Mouse (Mus musculus) left cerebral cortex, adult 8-10 months (tissue): ENCODE measurements around the gene Pknox1. TPM values are rescaled to one million over a fixed set of nuclear protein-coding genes. Genes with fewer than 3 reads are reported as not detected.

Experiments
- DNase-seq, 2 experiments: peaks; one replicate each; pipeline ENCODE4 v3.0.0; 2022; ENCODE audit warnings: low spot score in 2 of 2
- microRNA-seq, 2 experiments: library from miRNA; unstranded; fragments of <30 nt; microRNA quantifications; one replicate each; pipeline ENCODE4 v1.2.0; 2022
- total RNA-seq, 4 experiments: library from RNA; stranded (reverse); gene quantifications; 2 replicates each; pipeline ENCODE4 v1.2.4; 2022

Gene Pknox1
- total RNA-seq, 4 experiments from 2014 or later = 14.0 to 18.8 (median 15.4) TPM

DNA sequence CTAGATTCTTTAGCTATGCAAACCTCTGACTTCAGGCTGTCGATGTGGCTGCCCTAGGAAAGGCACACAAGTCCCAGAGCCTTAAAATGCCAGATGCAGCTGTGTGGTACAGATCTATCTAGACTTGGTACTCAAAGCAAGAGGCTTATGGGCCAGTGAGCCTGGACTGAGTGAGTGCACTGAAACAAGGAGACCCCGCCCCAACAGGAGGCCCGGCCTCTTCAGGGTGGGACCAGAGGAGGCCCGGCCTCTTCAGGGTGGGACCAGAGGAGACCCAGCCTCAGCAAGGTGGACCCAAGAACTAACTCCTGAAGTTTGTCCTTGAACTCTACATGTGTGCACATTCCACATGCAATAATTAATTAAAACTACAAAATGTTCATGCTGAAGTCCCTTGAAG, 78.4 kb downstream of the Pknox1 start:
- DNase-seq = no peak

- no peak for DNase-seq
These were observed 81.9 kb downstream of the Pknox1 start for GRCm38 (mm10) chr17:31646199-31647002.

DNA sequence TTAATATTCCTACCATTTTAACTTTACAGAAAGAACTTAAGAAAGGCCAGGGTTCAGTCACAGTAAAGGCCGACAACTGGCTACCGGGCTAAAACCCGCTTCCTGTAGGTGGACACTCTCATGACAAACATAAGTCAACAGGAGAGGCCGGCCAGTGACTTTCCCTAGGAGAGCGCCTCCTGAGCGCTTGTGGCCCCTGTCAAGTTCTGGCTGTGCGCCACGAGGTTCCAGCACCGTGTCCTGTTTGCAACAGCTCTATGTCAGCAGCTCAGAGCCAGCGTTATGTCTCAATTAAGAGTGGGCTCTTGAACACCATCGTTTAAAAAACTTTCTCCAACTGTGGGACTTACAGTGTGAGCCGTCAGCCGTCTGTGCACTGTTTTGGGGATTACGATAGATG, 87.6 kb downstream of the Pknox1 start:
- no peak for DNase-seq

GRCm38 (mm10) chr17:31653277-31653676, 88.7 kb downstream of the Pknox1 start:
- DNase-seq = no peak

GRCm38 (mm10) chr17:31655366-31655765, 90.8 kb downstream of the Pknox1 start:
- DNase-seq = no peak

DNA sequence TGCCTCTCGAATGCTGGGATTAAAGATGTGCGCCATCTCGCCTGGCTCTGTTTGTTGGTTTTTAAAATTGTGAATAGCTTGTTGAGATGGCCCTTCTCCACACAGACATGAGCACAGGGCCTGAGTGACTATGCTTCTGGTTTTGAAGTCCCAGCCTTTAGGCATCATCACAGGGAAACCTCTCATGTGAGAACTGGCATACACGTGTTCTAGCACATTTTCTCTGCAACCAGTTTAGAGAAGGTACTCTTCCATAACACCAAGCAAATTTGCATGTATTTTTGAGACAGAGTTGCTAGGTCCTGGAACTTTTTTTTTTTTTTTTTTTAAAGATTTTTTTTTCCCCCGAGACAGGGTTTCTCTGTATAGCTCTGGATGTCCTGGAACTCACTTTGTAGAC, 92.1 kb downstream of the Pknox1 start:
- no peak for DNase-seq

Small RNA genes lying within 50 kb of the gene (microRNA-seq; reads per million reads assigned to microRNA genes)
- 0.42 to 0.44 reads per million in 2 experiments for gene Gm24970

Other genes with a start within 250 kb of the Pknox1 start
- 10 to 100 TPM; 20.1 to 29.5 (median 22.2) TPM for gene Pde9a, start 178.5 kb upstream of the Pknox1 start, total RNA-seq
- gene Wdr4, start 44.8 kb upstream of the Pknox1 start, total RNA-seq = 10 to 100 TPM; 26.8 to 32.6 (median 27.9) TPM
- 100 to 1,000 TPM; 255 to 279 (median 271) TPM for gene Ndufv3, start 44.6 kb upstream of the Pknox1 start, total RNA-seq
- 10 to 100 TPM; 27.0 to 45.7 (median 34.5) TPM for gene Cbs, start 72.5 kb downstream of the Pknox1 start, total RNA-seq
- gene U2af1, start 94.2 kb downstream of the Pknox1 start, total RNA-seq = 100 to 1,000 TPM; 119 to 127 (median 122) TPM
- gene Cryaa, start 113.1 kb downstream of the Pknox1 start, total RNA-seq = under 1 TPM in 1 of 4 experiments, not detected in 3; 0.27 TPM